Mouse (Mus musculus) liver, postnatal 0 days (tissue): Measurements from ENCODE around the gene Pth1r.

Experiments
- CTCF ChIP-seq: sonication (generic); IDR thresholded peaks from 2 replicates; pipeline ENCODE4 v1.5.1; 2016; ENCODE audit warnings: antibody characterized with exemption, low read depth
- EP300 ChIP-seq: IDR thresholded peaks from 2 replicates; pipeline ENCODE4 v1.6.1; 2016; ENCODE audit warnings: antibody characterized with exemption, low read depth, mild to moderate bottlenecking

DNA sequence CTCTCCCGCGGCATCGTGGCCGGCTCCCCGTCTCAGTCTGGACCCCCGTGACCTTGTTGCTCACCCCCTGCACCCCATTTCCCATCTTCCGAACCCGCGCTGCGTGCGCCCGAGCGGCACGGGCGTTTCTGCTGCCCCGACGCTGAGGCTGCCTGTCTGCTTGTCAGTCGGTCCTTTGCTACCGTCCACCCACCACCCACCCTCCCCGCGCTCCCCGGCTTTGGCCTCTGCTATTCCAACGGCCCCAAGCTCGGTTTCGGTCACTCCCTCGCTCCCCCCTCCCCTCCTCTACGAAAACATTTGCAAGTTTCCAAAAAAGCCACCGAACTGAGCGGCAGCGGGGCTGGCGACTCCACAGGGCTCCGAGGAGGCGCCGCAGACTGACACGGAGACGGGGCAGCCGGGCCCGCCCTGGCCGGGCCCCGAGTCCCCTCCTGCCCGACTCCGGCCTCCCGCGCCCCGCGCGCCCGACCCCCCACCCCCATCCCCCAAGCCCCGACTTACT, 3.9 kb downstream of the Pth1r start:
- TF ChIP-seq CTCF (no peak), EP300 (no peak)
